Mouse (Mus musculus): ENCODE data around the gene Smim12. TPM values are rescaled to one million over a fixed set of nuclear protein-coding genes. Genes with fewer than 3 reads are reported as not detected.

The Smim12 gene
- 85.9 and 87.5 TPM in 2 replicates for polyA plus RNA-seq (2012; rRNA removed)

DNA sequence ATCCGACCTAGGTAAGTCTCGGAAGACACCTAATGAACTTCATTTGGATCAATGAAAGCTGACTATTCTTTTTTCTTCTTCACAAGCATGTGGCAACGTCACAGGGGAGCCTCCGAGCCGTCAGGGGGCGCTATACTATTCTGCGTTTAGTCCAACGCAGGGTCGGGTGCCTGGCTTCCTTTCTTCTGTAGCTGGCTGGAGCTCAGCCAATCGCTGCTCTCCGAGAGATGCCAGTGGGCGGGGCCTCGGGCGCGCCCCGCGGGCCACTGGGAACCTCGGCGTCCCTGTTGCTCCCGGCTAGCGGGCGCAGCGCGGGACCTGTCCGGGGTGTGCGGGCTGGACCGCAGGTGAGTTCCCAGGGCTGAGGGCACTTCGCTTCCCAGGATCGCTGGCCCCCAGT lies at the start of gene Smim12:
Gene Smim12, plus strand, starts transcription at position 233 of the 400 bp plus-strand sequence.
- H3K4me1 ChIP-seq (ENCODE audit: control insufficient read depth, insufficient read depth, low read length): peaks cover 4% of the 10 kb centered on the region; the same call in 1 of the 2 replicates
- H3K4me3 ChIP-seq (ENCODE audit: insufficient read depth, low read length): peak within 1 kb of the TSS; percentile 88
- H3K27ac ChIP-seq (ENCODE audit: insufficient read depth, low read length): peak within 1 kb of the TSS; percentile 40; the same call in 1 of the 2 replicates
- TF ChIP-seq CTCF (IDR thresholded peaks at IDR 0.05; ENCODE audit: extremely low read depth, insufficient read depth, low read length) (peak; percentile 88), POLR2A (IDR thresholded peaks at IDR 0.05; ENCODE audit: extremely low read depth, insufficient read depth, low read length) (peak; percentile 80)

DNA sequence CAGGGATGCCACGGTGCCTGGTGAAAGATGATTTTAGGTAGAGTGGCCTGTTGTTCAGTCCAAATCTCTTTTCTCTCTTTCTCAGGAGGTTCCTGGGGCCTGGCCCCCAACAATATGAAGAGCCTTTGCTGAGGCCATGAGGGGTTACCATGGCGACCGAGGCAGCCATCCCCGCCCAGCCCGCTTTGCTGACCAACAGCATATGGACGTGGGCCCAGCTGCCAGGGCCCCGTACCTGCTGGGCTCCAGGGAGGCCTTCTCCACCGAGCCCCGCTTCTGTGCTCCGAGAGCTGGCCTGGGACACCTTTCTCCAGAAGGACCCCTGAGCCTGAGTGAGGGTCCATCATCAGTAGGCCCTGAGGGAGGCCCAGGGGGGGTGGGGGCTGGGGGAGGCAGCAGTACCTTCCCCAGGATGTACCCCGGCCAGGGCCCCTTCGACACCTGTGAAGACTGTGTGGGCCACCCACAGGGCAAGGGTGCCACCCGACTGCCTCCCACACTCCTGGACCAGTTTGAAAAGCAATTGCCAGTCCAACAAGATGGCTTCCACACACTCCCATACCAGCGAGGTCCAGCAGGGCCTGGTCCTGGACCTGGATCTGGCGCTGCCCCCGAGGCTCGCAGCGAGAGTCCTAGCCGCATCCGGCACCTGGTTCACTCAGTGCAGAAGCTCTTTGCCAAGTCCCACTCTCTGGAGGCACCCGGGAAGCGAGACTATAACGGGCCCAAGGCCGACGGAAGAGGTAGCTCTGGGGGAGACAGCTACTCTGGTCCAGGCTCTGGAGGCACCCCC lies 48.9 kb upstream of the Smim12 start:
- TF ChIP-seq POLR2A (IDR thresholded peaks at IDR 0.05; ENCODE audit: extremely low read depth, insufficient read depth, low read length) (no peak), CTCF (IDR thresholded peaks at IDR 0.05; ENCODE audit: extremely low read depth, insufficient read depth, low read length) (no peak)
- Histone ChIP-seq H3K4me3 (ENCODE audit: insufficient read depth, low read length) (no peak overlapping the region), H3K27ac (ENCODE audit: insufficient read depth, low read length) (no peak overlapping the region), H3K4me1 (ENCODE audit: control insufficient read depth, insufficient read depth, low read length) (peaks cover 7% of the 10 kb centered on the region)

DNA sequence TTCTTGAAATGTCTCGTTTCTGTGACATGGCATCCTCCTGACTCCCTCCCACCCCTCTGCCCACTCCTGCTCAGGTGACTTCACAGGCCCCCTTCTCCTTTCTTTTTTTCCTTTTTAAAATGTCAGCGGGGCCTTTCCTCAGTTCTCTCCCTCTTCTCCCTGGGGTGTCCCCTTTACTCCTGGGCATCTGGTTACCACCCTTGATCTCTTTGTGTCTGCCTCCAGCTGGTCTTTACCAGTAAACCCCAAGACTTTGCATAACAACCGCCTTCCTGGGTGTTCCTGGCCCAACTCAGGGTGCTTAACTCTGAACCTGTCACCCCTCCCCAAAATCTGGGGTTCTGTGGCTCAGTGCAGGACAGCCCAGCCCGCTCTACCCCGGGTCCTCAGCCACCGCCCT lies 45.0 kb upstream of the Smim12 start:
- no peak overlapping the region for H3K27ac ChIP-seq (ENCODE audit: insufficient read depth, low read length)
- no peak overlapping the region for H3K4me3 ChIP-seq (ENCODE audit: insufficient read depth, low read length)
- TF ChIP-seq POLR2A (IDR thresholded peaks at IDR 0.05; ENCODE audit: extremely low read depth, insufficient read depth, low read length) (no peak), CTCF (IDR thresholded peaks at IDR 0.05; ENCODE audit: extremely low read depth, insufficient read depth, low read length) (no peak)
- peaks cover 10% of the 10 kb centered on the region for H3K4me1 ChIP-seq (ENCODE audit: control insufficient read depth, insufficient read depth, low read length)

DNA sequence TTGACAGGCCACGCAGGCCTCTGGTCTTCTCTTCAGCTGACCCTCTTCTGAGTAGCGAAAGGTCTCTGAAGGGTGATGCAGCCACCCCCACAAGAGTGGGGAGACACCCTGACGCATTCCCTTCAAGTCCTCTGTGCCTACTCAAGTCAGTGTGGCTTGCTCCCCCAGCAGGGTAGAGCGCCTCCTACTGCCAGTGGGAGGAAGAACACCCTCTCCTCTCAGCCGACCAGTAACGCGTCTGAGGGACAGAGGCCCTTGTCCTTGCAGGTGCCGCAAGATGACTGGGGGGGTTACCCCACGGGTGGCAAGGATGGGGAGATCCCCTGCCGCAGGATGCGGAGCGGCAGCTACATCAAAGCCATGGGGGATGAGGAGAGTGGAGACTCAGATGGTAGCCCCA lies 44.2 kb upstream of the Smim12 start:
- 0 out of 2 replicates have a peak overlapping the region, but pooled peaks have one; percentile 11 for H3K27ac ChIP-seq (ENCODE audit: insufficient read depth, low read length)
- H3K4me1 ChIP-seq (ENCODE audit: control insufficient read depth, insufficient read depth, low read length): peaks cover 7% of the 10 kb centered on the region
- TF ChIP-seq CTCF (IDR thresholded peaks at IDR 0.05; ENCODE audit: extremely low read depth, insufficient read depth, low read length): peak; percentile 50
- no peak for TF ChIP-seq POLR2A (IDR thresholded peaks at IDR 0.05; ENCODE audit: extremely low read depth, insufficient read depth, low read length)
- no peak overlapping the region for H3K4me3 ChIP-seq (ENCODE audit: insufficient read depth, low read length)

DNA sequence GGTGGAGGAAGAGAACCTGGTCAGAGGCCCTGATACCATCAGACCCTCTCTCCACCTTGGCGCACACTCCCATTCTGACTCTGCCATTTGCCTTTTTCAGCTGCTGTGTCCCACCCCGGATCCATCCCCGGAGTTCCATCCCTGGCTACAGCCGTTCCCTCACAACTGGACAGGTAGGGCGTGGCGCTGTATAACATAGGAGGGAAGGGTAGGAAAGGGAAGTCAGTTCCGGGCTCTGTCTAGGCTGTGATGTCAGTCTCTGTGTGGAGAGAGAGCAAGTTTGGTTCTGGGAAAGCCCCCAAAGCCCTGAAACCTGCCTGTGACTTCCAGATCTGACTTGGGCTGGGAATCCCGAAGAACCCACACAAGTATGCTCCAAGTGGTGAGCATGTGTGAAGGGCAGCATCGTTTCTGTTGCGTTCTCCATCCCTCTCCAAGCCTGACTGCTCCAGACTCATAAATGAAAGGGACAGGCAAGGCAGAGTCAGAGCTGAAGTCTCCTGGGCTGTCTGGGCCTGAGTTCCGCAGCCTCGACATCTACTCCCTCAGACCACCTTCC lies 43.3 kb upstream of the Smim12 start:
- no peak for TF ChIP-seq POLR2A (IDR thresholded peaks at IDR 0.05; ENCODE audit: extremely low read depth, insufficient read depth, low read length)
- no peak for TF ChIP-seq CTCF (IDR thresholded peaks at IDR 0.05; ENCODE audit: extremely low read depth, insufficient read depth, low read length)
- Histone ChIP-seq H3K4me1 (ENCODE audit: control insufficient read depth, insufficient read depth, low read length) (peaks cover 7% of the 10 kb centered on the region), H3K27ac (ENCODE audit: insufficient read depth, low read length) (no peak overlapping the region), H3K4me3 (ENCODE audit: insufficient read depth, low read length) (no peak overlapping the region)

DNA sequence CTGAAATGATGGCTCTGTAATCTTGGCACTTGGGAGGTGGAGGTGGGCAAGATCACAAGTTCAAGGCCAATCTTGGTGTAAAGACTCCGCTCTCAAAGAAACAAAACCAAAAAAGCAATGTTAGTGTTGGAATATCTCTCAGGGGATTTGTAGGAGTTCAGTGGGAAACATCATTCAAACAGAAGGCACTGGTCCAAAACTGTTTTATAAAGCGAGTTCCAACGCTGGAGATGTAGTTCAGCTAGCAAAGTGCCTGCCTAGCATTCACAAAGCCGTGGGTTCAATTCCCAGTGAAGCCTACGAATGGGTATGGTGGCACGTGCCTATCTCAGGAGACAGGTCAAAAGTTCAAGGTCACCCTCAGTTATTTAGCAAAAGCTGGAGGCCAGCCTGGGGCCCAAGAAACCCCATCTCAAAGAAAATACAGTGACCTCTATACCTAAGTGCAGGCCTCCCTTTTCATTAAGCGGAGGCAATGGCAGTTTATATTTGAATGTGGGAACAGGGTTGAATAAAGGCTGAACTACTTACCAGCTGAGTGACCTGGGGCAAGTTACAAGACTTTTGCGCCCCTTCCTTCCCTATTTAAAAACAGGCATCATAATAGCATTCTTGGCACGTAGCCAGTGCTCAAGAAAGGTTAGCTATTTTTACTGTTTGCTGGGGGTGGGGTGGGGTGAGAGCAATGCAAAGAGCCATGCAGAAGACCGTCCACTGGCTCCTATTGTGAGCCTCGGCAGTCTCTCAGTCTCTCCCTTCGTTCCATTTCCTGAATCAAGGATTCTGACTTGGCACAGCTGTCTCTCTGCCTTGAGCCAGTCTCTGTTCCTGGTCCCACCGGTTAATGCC lies 42.6 kb upstream of the Smim12 start:
- H3K4me1 ChIP-seq (ENCODE audit: control insufficient read depth, insufficient read depth, low read length): peaks cover 7% of the 10 kb centered on the region
- TF ChIP-seq CTCF (IDR thresholded peaks at IDR 0.05; ENCODE audit: extremely low read depth, insufficient read depth, low read length) (no peak), POLR2A (IDR thresholded peaks at IDR 0.05; ENCODE audit: extremely low read depth, insufficient read depth, low read length) (no peak)
- H3K4me3 ChIP-seq (ENCODE audit: insufficient read depth, low read length): no peak overlapping the region
- peak overlapping the region; percentile 32 for H3K27ac ChIP-seq (ENCODE audit: insufficient read depth, low read length)

DNA sequence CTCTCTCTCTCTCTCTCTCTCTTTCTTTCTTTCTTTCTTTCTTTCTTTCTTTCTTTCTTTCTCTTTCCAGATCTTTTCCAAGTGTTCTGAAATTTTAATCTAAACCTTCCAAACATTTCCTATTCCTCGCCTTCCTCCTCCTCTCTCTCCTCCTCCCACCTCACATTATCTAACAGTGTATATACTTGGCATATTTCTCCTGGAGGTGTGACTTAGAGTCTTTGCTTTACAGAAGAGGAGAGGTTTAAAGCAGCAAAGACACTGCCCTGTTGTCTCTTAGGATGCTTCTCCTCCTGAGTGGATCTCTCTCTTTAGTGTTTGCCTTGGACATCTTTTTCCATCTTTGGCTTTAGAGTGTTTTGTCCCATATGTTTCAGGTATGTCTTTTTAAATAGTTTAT lies 40.5 kb upstream of the Smim12 start:
- Histone ChIP-seq H3K27ac (ENCODE audit: insufficient read depth, low read length) (no peak overlapping the region), H3K4me3 (ENCODE audit: insufficient read depth, low read length) (no peak overlapping the region), H3K4me1 (ENCODE audit: control insufficient read depth, insufficient read depth, low read length) (peaks cover 7% of the 10 kb centered on the region)
- no peak for TF ChIP-seq POLR2A (IDR thresholded peaks at IDR 0.05; ENCODE audit: extremely low read depth, insufficient read depth, low read length)
- TF ChIP-seq CTCF (IDR thresholded peaks at IDR 0.05; ENCODE audit: extremely low read depth, insufficient read depth, low read length): no peak

DNA sequence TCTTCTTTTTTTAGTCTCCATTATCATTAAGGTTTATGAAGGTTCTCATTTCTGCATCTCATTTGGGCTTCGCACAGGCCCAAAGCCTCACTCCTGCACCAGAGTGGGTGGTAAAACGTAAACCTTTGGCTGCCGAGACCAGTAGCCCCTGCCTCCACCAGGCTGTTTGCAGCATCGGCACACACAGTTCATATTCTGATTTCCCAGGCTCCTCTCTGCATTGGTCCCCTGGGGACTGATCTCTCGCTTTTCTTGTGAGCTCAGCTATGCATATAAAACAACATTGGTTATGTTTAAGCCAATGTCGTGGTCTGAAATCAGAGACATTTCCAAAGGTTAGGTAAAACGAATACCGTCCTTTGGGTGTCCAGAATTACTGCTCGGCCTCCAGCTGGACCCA lies 32.3 kb upstream of the Smim12 start:
- 0 out of 2 replicates have a peak, but pooled peaks cover 2% of the 10 kb centered on the region for H3K4me1 ChIP-seq (ENCODE audit: control insufficient read depth, insufficient read depth, low read length)
- TF ChIP-seq POLR2A (IDR thresholded peaks at IDR 0.05; ENCODE audit: extremely low read depth, insufficient read depth, low read length) (no peak), CTCF (IDR thresholded peaks at IDR 0.05; ENCODE audit: extremely low read depth, insufficient read depth, low read length) (no peak)
- H3K4me3 ChIP-seq (ENCODE audit: insufficient read depth, low read length): no peak overlapping the region
- H3K27ac ChIP-seq (ENCODE audit: insufficient read depth, low read length): no peak overlapping the region

DNA sequence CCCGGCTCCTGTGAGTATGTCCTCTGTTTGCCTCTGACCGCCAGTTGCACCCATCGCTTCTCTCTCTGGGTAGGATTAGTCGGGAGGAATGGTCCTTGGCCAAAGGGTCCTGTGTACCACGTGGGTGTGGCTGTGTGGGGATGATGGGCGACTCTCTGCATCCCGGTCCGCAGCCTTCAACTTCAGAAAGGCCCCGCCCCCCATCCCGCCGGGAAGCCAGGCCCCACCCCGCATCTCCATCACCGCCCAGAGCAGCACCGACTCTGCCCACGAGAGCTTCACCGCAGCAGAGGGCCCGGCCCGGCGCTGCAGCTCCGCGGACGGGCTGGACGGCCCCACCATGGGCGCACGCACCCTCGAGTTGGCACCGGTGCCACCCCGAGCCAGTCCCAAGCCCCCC lies 29.1 kb upstream of the Smim12 start:
- H3K4me1 ChIP-seq (ENCODE audit: control insufficient read depth, insufficient read depth, low read length): 0 out of 2 replicates have a peak, but pooled peaks cover 2% of the 10 kb centered on the region
- no peak for TF ChIP-seq POLR2A (IDR thresholded peaks at IDR 0.05; ENCODE audit: extremely low read depth, insufficient read depth, low read length)
- TF ChIP-seq CTCF (IDR thresholded peaks at IDR 0.05; ENCODE audit: extremely low read depth, insufficient read depth, low read length): no peak
- H3K4me3 ChIP-seq (ENCODE audit: insufficient read depth, low read length): no peak overlapping the region
- H3K27ac ChIP-seq (ENCODE audit: insufficient read depth, low read length): no peak overlapping the region

Measured in cortical plate, adult 2 months (tissue).